ENCODE assay signal across 7 mouse cellular contexts in genomic region chr5:124439447-124440093, GRCm38 (mm10). TPM values are rescaled to one million over a fixed set of nuclear protein-coding genes. Genes with fewer than 3 reads are reported as not detected.
DNase-seq lines count a peak whose midpoint lies in the region; ATAC-seq and TF ChIP-seq lines count a peak whose summit lies in the region.

Gene Kmt5a (plus strand): TSS chr5:124439930.

- H3K27me3 ChIP-seq in embryonic facial prominence, embryonic 10.5 days (replicated peaks; ENCODE audit: low read depth, poor library complexity, severe bottlenecking): no peaks in the 10 kb centered on the region
- no peaks in the 10 kb centered on the region for H3K27me3 ChIP-seq in intestine, postnatal 0 days (replicated peaks; ENCODE audit: control insufficient read depth, insufficient read depth, low read length)
- no peaks in the 10 kb centered on the region for H3K27me3 ChIP-seq in midbrain, embryonic 12.5 days
- H3K27me3 ChIP-seq in small intestine, adult 2 months (ENCODE audit: control insufficient read depth, insufficient read depth, low read length): no peaks in the 10 kb centered on the region

- DNase-seq in adrenal gland, postnatal 10 days: peak; percentile 97
- peak; percentile 97 for DNase-seq in embryonic facial prominence, embryonic 10.5 days (ENCODE audit: low spot score)
- peak; percentile 88 for DNase-seq in gonadal fat pad, adult 2 months (ENCODE audit: low read depth)
- DNase-seq in left cerebral cortex, postnatal 4 days: peak; percentile 96

- peak within 1 kb of the TSS; percentile 83 for H3K4me3 ChIP-seq in embryonic facial prominence, embryonic 10.5 days
- H3K4me3 ChIP-seq in intestine, postnatal 0 days (ENCODE audit: low read depth, low read length): peak within 1 kb of the TSS; percentile 59
- H3K4me3 ChIP-seq in midbrain, embryonic 12.5 days: peak within 1 kb of the TSS; percentile 80
- H3K4me3 ChIP-seq in small intestine, adult 2 months (ENCODE audit: low read depth, low read length): peak within 1 kb of the TSS; percentile 88

- peak within 1 kb of the TSS; percentile 92 for H3K27ac ChIP-seq in embryonic facial prominence, embryonic 10.5 days (replicated peaks)
- peak within 1 kb of the TSS; percentile 73 for H3K27ac ChIP-seq in intestine, postnatal 0 days (ENCODE audit: low read depth, low read length)
- H3K27ac ChIP-seq in midbrain, embryonic 12.5 days (replicated peaks): peak within 1 kb of the TSS; percentile 84
- peak within 1 kb of the TSS; percentile 64 for H3K27ac ChIP-seq in small intestine, adult 2 months (ENCODE audit: insufficient read depth, low read depth, low read length)

- TF ChIP-seq CTCF in intestine, postnatal 0 days (IDR thresholded peaks at IDR 0.05; ENCODE audit: low read depth): peak; percentile 35; the same call in 1 of the 2 replicates
- TF ChIP-seq CTCF in small intestine, adult 2 months (IDR thresholded peaks at IDR 0.05; ENCODE audit: extremely low read depth, insufficient read length, insufficient replicate concordance, low read depth, low read length): peak; percentile 11; the same call in 1 of the 2 replicates

- ATAC-seq in intestine, postnatal 0 days: peak; percentile 97
- ATAC-seq in midbrain, embryonic 12.5 days (ENCODE audit: low FRiP score, low read depth): peak; percentile 98

- peak within 1 kb of the TSS; percentile 54 for H3K9ac ChIP-seq in intestine, postnatal 0 days (ENCODE audit: low read depth, low read length)
- H3K9ac ChIP-seq in midbrain, embryonic 12.5 days (replicated peaks): peak within 1 kb of the TSS; percentile 77

- H3K4me1 ChIP-seq in embryonic facial prominence, embryonic 10.5 days: peaks cover 22% of the 10 kb centered on the region
- no peaks in the 10 kb centered on the region for H3K4me1 ChIP-seq in intestine, postnatal 0 days (replicated peaks; ENCODE audit: control insufficient read depth, insufficient read depth, low read length)
- H3K4me1 ChIP-seq in midbrain, embryonic 12.5 days: peaks cover 19% of the 10 kb centered on the region
- peaks cover 4% of the 10 kb centered on the region; the same call in 1 of the 2 replicates for H3K4me1 ChIP-seq in small intestine, adult 2 months (ENCODE audit: control insufficient read depth, insufficient read depth, insufficient read length, low read length)

- no peaks in the 10 kb centered on the region for H3K9me3 ChIP-seq in embryonic facial prominence, embryonic 10.5 days
- no peaks in the 10 kb centered on the region for H3K9me3 ChIP-seq in intestine, postnatal 0 days (ENCODE audit: control insufficient read depth)
- no peaks in the 10 kb centered on the region for H3K9me3 ChIP-seq in midbrain, embryonic 12.5 days

- no peaks in the 10 kb centered on the region for H3K36me3 ChIP-seq in embryonic facial prominence, embryonic 10.5 days (replicated peaks)
- H3K36me3 ChIP-seq in intestine, postnatal 0 days (ENCODE audit: control insufficient read depth, insufficient read depth): no peaks in the 10 kb centered on the region
- no peaks in the 10 kb centered on the region for H3K36me3 ChIP-seq in midbrain, embryonic 12.5 days
- no peaks in the 10 kb centered on the region for H3K36me3 ChIP-seq in small intestine, adult 2 months (ENCODE audit: control insufficient read depth, insufficient read depth, low read length)

- WGBS in embryonic facial prominence, embryonic 10.5 days: under 1% methylated on average over 34 of the region's 34 CpGs
- under 1% methylated on average over 34 of the region's 34 CpGs for WGBS in intestine, postnatal 0 days
- under 1% methylated on average over 34 of the region's 34 CpGs for WGBS in midbrain, embryonic 12.5 days
- under 1% methylated on average over 34 of the region's 34 CpGs for WGBS in small intestine, adult 2 months

- intact Hi-C loops in left cerebral cortex, postnatal 4 days (cut with DNase I): no loop called here

- H3K4me2 ChIP-seq in intestine, postnatal 0 days (replicated peaks; ENCODE audit: low read depth): peak within 1 kb of the TSS; percentile 80
- H3K4me2 ChIP-seq in midbrain, embryonic 12.5 days (replicated peaks): peak within 1 kb of the TSS; percentile 98

- peak; percentile 48; the same call in 1 of the 2 replicates for TF ChIP-seq POLR2A in small intestine, adult 2 months (IDR thresholded peaks at IDR 0.05; ENCODE audit: low read depth, low read length)

RNA-seq across cellular contexts. Expression of gene Kmt5a, which starts in this region (rescaled TPM):
- total RNA-seq in adrenal gland, postnatal 10 days (2021): 100 to 1,000 TPM; 105 to 109 TPM
- 48.5 and 55.7 TPM in 2 replicates for polyA plus RNA-seq in embryonic facial prominence, embryonic 10.5 days (2016; fragmentation: Nextera tagmentation; extraction: Ambion mirVana)
- 55.4 and 72.8 TPM in 2 replicates for polyA plus RNA-seq in gonadal fat pad, adult 2 months (2012; rRNA removed)
- polyA plus RNA-seq in intestine, postnatal 0 days (2015; fragmentation: Nextera tagmentation; extraction: Ambion mirVana): 77.5 and 80.5 TPM in 2 replicates
- total RNA-seq in left cerebral cortex, postnatal 4 days (2021): 10 to 100 TPM; 45.2 to 55.7 TPM
- polyA plus RNA-seq in midbrain, embryonic 12.5 days (2016; fragmentation: Nextera tagmentation; extraction: Ambion mirVana): 48.5 and 52.8 TPM in 2 replicates
- polyA plus RNA-seq in small intestine, adult 2 months (2012; rRNA removed): 34.1 and 70.7 TPM in 2 replicates

Comparison
In these comparisons a context has a peak if more than half of its experiments do, and no peak if none do; other contexts are left out.
1. Peak in every context shown above with its lines: DNase-seq, ATAC-seq, H3K4me3 ChIP-seq and H3K27ac ChIP-seq.